Mouse (Mus musculus) cerebellum, adult 2 months (tissue): ENCODE measurements around the gene Gjb4. TPM values are rescaled to one million over a fixed set of nuclear protein-coding genes. Genes with fewer than 3 reads are reported as not detected.

Experiments used
- DNase-seq, 2 experiments: peaks; one replicate each; pipeline ENCODE4 v3.0.0; 2021
- H3K27ac ChIP-seq: fragments of 200-500 bp; 2 replicates; pipeline ENCODE4 v1.5.1; 2012; ENCODE audit warnings: low read length, control low read depth, inconsistent platforms; ENCODE audit not compliant: insufficient read depth
- H3K27me3 ChIP-seq: fragments of 200-500 bp; 2 replicates; pipeline ENCODE4 v1.6.1; 2012; ENCODE audit warnings: inconsistent platforms, mild to moderate bottlenecking, low read length, moderate library complexity; ENCODE audit not compliant: control insufficient read depth, insufficient read depth
- H3K4me1 ChIP-seq: fragments of 200-500 bp; 2 replicates; pipeline ENCODE4 v1.6.1; 2011; ENCODE audit warnings: low read length; ENCODE audit not compliant: control insufficient read depth, insufficient read depth
- H3K4me3 ChIP-seq: fragments of 200-500 bp; replicated peaks from 2 replicates; pipeline ENCODE3; 2011; ENCODE audit warnings: mild to moderate bottlenecking, low read depth, low read length, control low read depth; ENCODE audit not compliant: insufficient read depth
- CTCF ChIP-seq: fragments of 200-500 bp; IDR thresholded peaks from 2 replicates; pipeline ENCODE4 v1.5.1; 2011; ENCODE audit warnings: low read depth, mild to moderate bottlenecking, control low read depth, low read length, moderate library complexity, borderline replicate concordance; ENCODE audit not compliant: insufficient read depth
- POLR2A ChIP-seq: fragments of 200-500 bp; IDR thresholded peaks from 2 replicates; pipeline ENCODE4 v1.6.1; 2011; ENCODE audit warnings: low read length, control low read depth, borderline replicate concordance; ENCODE audit not compliant: insufficient read depth
- WGBS: fragments of 180-500 bp; shearing (Covaris S2); methylation state at CpG from one replicate; pipeline ENCODE4 v1.1.7; 2018; 5-methylcytosine and 5-hydroxymethylcytosine counted together
- polyA plus RNA-seq: library from polyadenylated mRNA; depleted of rRNA; stranded (reverse); fragments of >200 nt; gene quantifications from 2 replicates; pipeline ENCODE4 v1.2.3, GENCODE M21; 2012; rRNA removed

The Gjb4 gene
- polyA plus RNA-seq, 1 experiment = 0.10 TPM

- DNase-seq = no peak
- Histone ChIP-seq H3K27ac (no peak overlapping the region), H3K4me3 (no peak overlapping the region), H3K4me1 (peaks cover 8% of the 10 kb centered on the region; the same call in 1 of the 2 replicates), H3K27me3 (no peaks in the 10 kb centered on the region)
- TF ChIP-seq CTCF = no peak
- TF ChIP-seq POLR2A = no peak
- 78% methylated on average over 9 of the region's 9 CpGs for WGBS
Observed at GRCm38 (mm10) chr4:127314585-127314984, 39.3 kb downstream of the Gjb4 start.

- Histone ChIP-seq H3K27me3 (no peaks in the 10 kb centered on the region), H3K27ac (no peak within 1 kb of the TSS), H3K4me3 (peak within 1 kb of the TSS; percentile 63), H3K4me1 (peaks cover 8% of the 10 kb centered on the region; the same call in 1 of the 2 replicates)
- DNase-seq = peak; percentile 63 to 68
- TF ChIP-seq POLR2A (no peak), CTCF (no peak)
- under 1% methylated on average over 25 of the region's 25 CpGs for WGBS
Observed at GRCm38 (mm10) chr4:127313861-127314260, 40.0 kb downstream of the Gjb4 start, which contains the start of gene Gja4. Gja4 (minus strand) TSS chr4:127314039.

- DNase-seq = no peak
- H3K4me1 ChIP-seq = peaks cover 8% of the 10 kb centered on the region; the same call in 1 of the 2 replicates
- WGBS = 80% methylated on average over 24 of the region's 24 CpGs
- no peak overlapping the region for H3K27ac ChIP-seq
- TF ChIP-seq CTCF = no peak
- no peak for TF ChIP-seq POLR2A
- H3K27me3 ChIP-seq = no peaks in the 10 kb centered on the region
- no peak overlapping the region for H3K4me3 ChIP-seq
Observed at GRCm38 (mm10) chr4:127312349-127312748, 41.5 kb downstream of the Gjb4 start.

GRCm38 (mm10) chr4:127311561-127311960 is 42.3 kb downstream of the Gjb4 start:
- TF ChIP-seq CTCF (no peak), POLR2A (no peak)
- Histone ChIP-seq H3K27me3 (no peaks in the 10 kb centered on the region), H3K4me3 (no peak overlapping the region), H3K4me1 (peaks cover 8% of the 10 kb centered on the region; the same call in 1 of the 2 replicates), H3K27ac (no peak overlapping the region)
- 14% methylated on average over 9 of the region's 9 CpGs for WGBS
- DNase-seq = peak; percentile 33 to 45

GRCm38 (mm10) chr4:127306915-127307314 is 47.0 kb downstream of the Gjb4 start:
- 71% methylated on average over 2 of the region's 2 CpGs for WGBS
- TF ChIP-seq POLR2A (no peak), CTCF (no peak)
- Histone ChIP-seq H3K4me1 (peaks cover 7% of the 10 kb centered on the region; the same call in 1 of the 2 replicates), H3K4me3 (no peak overlapping the region), H3K27me3 (no peaks in the 10 kb centered on the region), H3K27ac (no peak overlapping the region)
- DNase-seq = no peak

GRCm38 (mm10) chr4:127303796-127304195 is 50.1 kb downstream of the Gjb4 start:
- H3K27me3 ChIP-seq = no peaks in the 10 kb centered on the region
- H3K4me3 ChIP-seq = no peak overlapping the region
- DNase-seq = no peak
- TF ChIP-seq CTCF (no peak), POLR2A (no peak)
- no peaks in the 10 kb centered on the region for H3K4me1 ChIP-seq
- 86% methylated on average over 3 of the region's 3 CpGs for WGBS
- no peak overlapping the region for H3K27ac ChIP-seq

Other genes with a start within 250 kb of the Gjb4 start
- 11.4 and 14.0 TPM in 2 replicates for gene Tmem35b, start 230.4 kb downstream of the Gjb4 start, polyA plus RNA-seq
- 56.1 and 59.8 TPM in 2 replicates for gene Dlgap3, start 184.9 kb downstream of the Gjb4 start, polyA plus RNA-seq
- 95.5 and 106 TPM in 2 replicates for gene Smim12, start 110.3 kb downstream of the Gjb4 start, polyA plus RNA-seq
- gene Gja4, start 40.0 kb downstream of the Gjb4 start, polyA plus RNA-seq = 7.5 and 8.3 TPM in 2 replicates
- gene Gjb3, start 23.2 kb downstream of the Gjb4 start, polyA plus RNA-seq = 0.18 and 0.36 TPM in 2 replicates
- 0.05 and 0.06 TPM in 2 replicates for gene Gjb5, start 4.1 kb upstream of the Gjb4 start, polyA plus RNA-seq